Mouse (Mus musculus) forebrain, embryonic 10.5 days (tissue): ENCODE data around the gene Tacc2. TPM values are rescaled to one million over a fixed set of nuclear protein-coding genes. Genes with fewer than 3 reads are reported as not detected.
A peak's percentile ranks its signal among the peaks of the same experiment; 100 is the strongest.

Experiments used
- DNase-seq: peaks from one replicate; pipeline ENCODE4 v3.0.0-alpha.2; 2017; ENCODE audit warnings: low spot score; ENCODE audit errors: extremely low spot score
- H3K27ac ChIP-seq: fragments of 300-500 bp; sonication (generic); 2 replicates; pipeline ENCODE4 v1.5.1; 2016; ENCODE audit warnings: mild to moderate bottlenecking
- H3K27me3 ChIP-seq: fragments of 300-500 bp; sonication (generic); 2 replicates; pipeline ENCODE4 v1.6.1; 2016; ENCODE audit warnings: mild to moderate bottlenecking; ENCODE audit not compliant: poor library complexity, severe bottlenecking
- H3K36me3 ChIP-seq: fragments of 300-500 bp; sonication (generic); replicated peaks from 2 replicates; pipeline ENCODE4 v1.6.1; 2016; ENCODE audit warnings: mild to moderate bottlenecking, moderate library complexity
- H3K4me1 ChIP-seq: fragments of 300-500 bp; sonication (generic); 2 replicates; pipeline ENCODE4 v1.6.1; 2016
- H3K4me3 ChIP-seq: fragments of 300-500 bp; sonication (generic); 2 replicates; pipeline ENCODE4 v1.5.1; 2016; ENCODE audit warnings: mild to moderate bottlenecking, moderate library complexity
- H3K9me3 ChIP-seq: fragments of 300-500 bp; sonication (generic); 2 replicates; pipeline ENCODE4 v1.6.1; 2016; ENCODE audit warnings: mild to moderate bottlenecking, moderate library complexity
- WGBS: fragments of 180-500 bp; shearing (Covaris S2); methylation state at CpG from one replicate; pipeline ENCODE4 v1.1.7; 2016; 5-methylcytosine and 5-hydroxymethylcytosine counted together
- polyA plus RNA-seq: library from polyadenylated mRNA; unstranded; fragments of >200 nt; fragmentation: Nextera tagmentation; extraction: Ambion mirVana; gene quantifications from 2 replicates; pipeline ENCODE4 v1.2.1, GENCODE M21; 2016

Gene Tacc2
- polyA plus RNA-seq, 1 experiment from 2014 or later = 40.3 TPM

DNA sequence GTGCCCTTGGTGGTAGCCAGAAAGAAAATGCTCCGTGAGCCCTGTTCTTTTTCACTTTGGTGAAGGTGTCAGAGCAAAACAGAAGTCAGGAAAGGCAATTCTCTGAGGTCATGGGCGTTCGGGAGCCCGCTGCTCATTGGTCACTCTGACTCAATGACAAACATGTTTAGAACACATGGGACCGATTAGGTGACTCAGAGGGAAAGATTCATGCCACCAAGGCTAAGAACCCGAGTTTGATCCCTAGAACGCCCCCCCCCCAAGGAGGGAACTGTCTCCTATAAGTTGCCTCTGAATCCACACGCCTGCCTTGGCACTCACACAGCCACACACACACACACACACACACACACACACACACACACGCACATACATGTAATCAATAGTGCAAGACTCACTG, 216.4 kb downstream of the Tacc2 start:
- Histone ChIP-seq H3K27ac (no peak overlapping the region), H3K4me3 (no peak overlapping the region), H3K4me1 (no peaks in the 10 kb centered on the region), H3K36me3 (no peaks in the 10 kb centered on the region), H3K9me3 (no peaks in the 10 kb centered on the region), H3K27me3 (no peaks in the 10 kb centered on the region)
- 79% methylated on average over 9 of the region's 9 CpGs for WGBS
- DNase-seq = no peak

- no peak overlapping the region for H3K27ac ChIP-seq
- H3K36me3 ChIP-seq = no peaks in the 10 kb centered on the region
- H3K4me3 ChIP-seq = no peak overlapping the region
- DNase-seq = no peak
- H3K9me3 ChIP-seq = no peaks in the 10 kb centered on the region
- H3K4me1 ChIP-seq = peaks cover 11% of the 10 kb centered on the region; the same call in 1 of the 2 replicates
- no peaks in the 10 kb centered on the region for H3K27me3 ChIP-seq
- WGBS = 64% methylated on average over 8 of the region's 8 CpGs
Measured at GRCm38 (mm10) chr7:130796786-130797185, 219.5 kb downstream of the Tacc2 start.

DNA sequence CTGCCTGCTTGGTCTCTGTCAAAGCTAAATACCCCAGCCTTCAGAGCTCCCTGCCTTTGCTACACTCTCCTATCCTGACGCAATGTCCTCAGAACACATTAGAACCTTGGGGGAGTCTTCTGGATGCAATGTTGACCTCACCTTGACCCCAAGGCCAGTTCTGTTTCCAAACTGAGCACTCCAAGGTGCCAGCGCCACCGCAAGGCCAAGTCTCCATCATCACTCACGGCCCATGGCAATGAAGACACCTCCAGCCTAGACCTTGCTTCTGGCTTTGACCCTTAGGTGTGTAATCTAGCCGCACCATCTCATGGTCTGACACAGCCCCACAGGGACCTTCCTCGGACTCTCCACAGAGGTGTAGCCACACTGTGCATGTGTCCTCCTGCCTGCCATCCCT, 220.3 kb downstream of the Tacc2 start:
- H3K4me1 ChIP-seq = peaks cover 11% of the 10 kb centered on the region; the same call in 1 of the 2 replicates
- H3K27me3 ChIP-seq = no peaks in the 10 kb centered on the region
- no peaks in the 10 kb centered on the region for H3K9me3 ChIP-seq
- H3K4me3 ChIP-seq = no peak overlapping the region
- no peak overlapping the region for H3K27ac ChIP-seq
- 91% methylated on average over 6 of the region's 6 CpGs for WGBS
- no peaks in the 10 kb centered on the region for H3K36me3 ChIP-seq
- DNase-seq = no peak

DNA sequence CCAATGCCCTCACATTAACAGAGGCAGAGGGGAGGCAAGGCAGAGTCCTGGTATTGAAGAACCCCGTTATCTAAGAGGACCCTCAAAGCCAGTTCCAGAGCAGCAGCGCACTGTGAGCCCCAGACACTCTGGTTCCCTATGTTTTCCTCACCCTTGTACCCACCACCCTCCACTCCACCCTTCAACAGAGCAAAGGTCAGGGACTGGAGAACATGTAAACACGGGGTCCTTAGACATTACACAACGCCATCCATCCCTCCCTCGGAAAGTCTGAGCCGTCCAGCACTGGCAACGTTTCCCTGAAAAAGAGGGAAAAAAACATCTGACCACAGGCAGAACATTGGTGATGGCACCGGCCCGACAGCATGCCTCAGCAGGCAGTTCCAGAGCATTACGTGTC, 222.2 kb downstream of the Tacc2 start:
- WGBS = 92% methylated on average over 10 of the region's 10 CpGs
- H3K27ac ChIP-seq = no peak overlapping the region
- DNase-seq = no peak
- H3K9me3 ChIP-seq = no peaks in the 10 kb centered on the region
- H3K4me1 ChIP-seq = peaks cover 11% of the 10 kb centered on the region; the same call in 1 of the 2 replicates
- H3K36me3 ChIP-seq = no peaks in the 10 kb centered on the region
- H3K4me3 ChIP-seq = no peak overlapping the region
- H3K27me3 ChIP-seq = no peaks in the 10 kb centered on the region

GRCm38 (mm10) chr7:130800681-130801080, 223.4 kb downstream of the Tacc2 start:
- Histone ChIP-seq H3K4me3 (no peak overlapping the region), H3K27me3 (no peaks in the 10 kb centered on the region), H3K4me1 (peaks cover 11% of the 10 kb centered on the region; the same call in 1 of the 2 replicates), H3K9me3 (no peaks in the 10 kb centered on the region), H3K36me3 (no peaks in the 10 kb centered on the region), H3K27ac (no peak overlapping the region)
- 69% methylated on average over 4 of the region's 4 CpGs for WGBS
- no peak for DNase-seq

DNA sequence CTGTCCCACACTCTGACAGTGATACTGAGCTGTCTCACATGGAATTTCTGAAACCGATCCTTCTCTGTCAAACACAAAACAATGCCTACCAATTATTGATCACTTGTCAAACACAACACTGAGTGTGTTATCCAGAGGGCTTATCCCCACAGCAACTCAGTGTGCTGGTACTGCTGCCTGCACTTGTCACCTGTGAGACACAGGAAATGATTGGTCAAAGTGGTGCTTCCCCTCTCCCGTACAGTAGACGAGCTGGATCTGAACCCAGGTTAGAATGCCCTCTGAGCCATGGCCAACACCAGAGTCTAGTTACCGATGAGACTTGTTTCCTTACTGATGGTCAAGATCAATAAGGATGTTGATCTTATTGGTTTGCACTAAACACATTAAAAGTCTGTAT, 224.6 kb downstream of the Tacc2 start:
- H3K4me3 ChIP-seq = no peak overlapping the region
- H3K27ac ChIP-seq = no peak overlapping the region
- H3K36me3 ChIP-seq = no peaks in the 10 kb centered on the region
- no peaks in the 10 kb centered on the region for H3K27me3 ChIP-seq
- 93% methylated on average over 4 of the region's 4 CpGs for WGBS
- H3K9me3 ChIP-seq = no peaks in the 10 kb centered on the region
- no peak for DNase-seq
- peaks cover 11% of the 10 kb centered on the region; the same call in 1 of the 2 replicates for H3K4me1 ChIP-seq

DNA sequence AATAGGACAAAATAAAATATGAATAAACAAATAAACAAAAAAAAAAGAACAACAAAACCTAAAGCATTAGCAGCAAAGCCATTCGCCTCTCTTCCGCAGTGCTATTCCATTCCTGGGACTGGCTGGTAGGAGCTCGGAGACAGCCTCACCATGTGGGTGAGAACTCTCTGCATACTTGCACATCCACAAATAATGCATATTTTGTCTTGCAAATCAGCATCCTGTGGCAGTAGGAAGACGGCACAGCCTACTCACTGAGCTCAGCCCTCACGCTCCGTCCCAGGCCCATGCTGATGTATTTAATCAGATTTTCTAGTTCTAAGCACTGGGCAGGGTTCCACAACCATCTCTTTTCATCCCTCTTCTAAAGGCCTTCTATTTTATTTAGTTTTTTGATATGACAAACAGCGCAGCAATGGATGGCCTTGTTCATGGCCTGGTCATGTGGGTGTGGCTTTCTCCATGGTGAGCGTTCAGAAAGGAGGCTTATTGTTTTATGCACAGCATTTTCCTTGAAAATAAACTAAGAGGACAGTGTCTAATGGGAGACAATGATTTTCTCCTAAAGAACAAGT, 226.1 kb downstream of the Tacc2 start:
- H3K9me3 ChIP-seq = no peaks in the 10 kb centered on the region
- H3K36me3 ChIP-seq = no peaks in the 10 kb centered on the region
- no peaks in the 10 kb centered on the region for H3K27me3 ChIP-seq
- no peak overlapping the region for H3K4me3 ChIP-seq
- WGBS = 94% methylated on average over 8 of the region's 8 CpGs
- no peak for DNase-seq
- H3K27ac ChIP-seq = no peak overlapping the region
- H3K4me1 ChIP-seq = peaks cover 11% of the 10 kb centered on the region; the same call in 1 of the 2 replicates

DNA sequence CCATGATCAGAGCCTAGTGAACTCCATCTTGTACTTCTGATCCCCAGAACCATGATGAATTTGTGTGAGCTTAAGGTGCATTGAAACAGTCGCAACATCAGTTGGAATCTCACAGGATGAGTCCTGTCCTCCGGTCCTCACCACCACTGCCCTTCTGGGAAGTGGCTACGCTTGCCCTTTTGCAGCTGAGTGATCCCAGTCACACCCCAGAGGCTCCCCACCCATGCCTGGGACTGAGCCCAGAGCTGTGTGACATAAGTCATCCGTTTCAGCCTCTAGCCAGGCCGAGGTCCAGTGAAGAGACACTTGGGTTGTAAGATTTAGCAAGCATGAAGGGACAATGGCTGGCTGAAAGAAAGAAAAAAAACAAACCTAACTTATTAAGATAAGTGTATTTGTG, 227.8 kb downstream of the Tacc2 start:
- no peak for DNase-seq
- no peak overlapping the region for H3K27ac ChIP-seq
- peaks cover 11% of the 10 kb centered on the region; the same call in 1 of the 2 replicates for H3K4me1 ChIP-seq
- no peaks in the 10 kb centered on the region for H3K9me3 ChIP-seq
- H3K27me3 ChIP-seq = no peaks in the 10 kb centered on the region
- no peak overlapping the region for H3K4me3 ChIP-seq
- H3K36me3 ChIP-seq = no peaks in the 10 kb centered on the region
- WGBS = 90% methylated on average over 5 of the region's 5 CpGs

- peaks cover 4% of the 10 kb centered on the region; the same call in 1 of the 2 replicates for H3K4me1 ChIP-seq
- H3K27ac ChIP-seq = no peak overlapping the region
Measured at GRCm38 (mm10) chr7:130807749-130808148, 230.5 kb downstream of the Tacc2 start.

DNA sequence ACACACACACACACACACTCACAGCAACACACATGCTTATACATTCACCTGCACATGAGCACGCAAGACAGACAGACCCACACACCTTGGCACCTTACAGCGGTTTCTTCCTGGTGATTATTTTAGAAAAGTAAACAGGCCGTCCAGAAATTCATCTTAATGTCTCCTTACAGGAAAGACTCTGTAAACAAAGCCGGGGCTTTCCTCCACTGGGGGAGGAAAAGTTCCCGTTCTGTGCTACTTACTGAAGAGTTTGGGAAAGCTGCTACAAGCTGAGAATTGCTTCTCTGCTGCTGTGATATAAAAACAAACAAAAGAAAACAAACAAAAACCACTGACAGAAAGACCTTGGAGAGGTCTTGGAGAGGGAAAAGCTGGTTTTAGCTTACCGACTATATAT, 231.5 kb downstream of the Tacc2 start:
- H3K27ac ChIP-seq = no peak overlapping the region
- no peaks in the 10 kb centered on the region for H3K36me3 ChIP-seq
- 87% methylated on average over 6 of the region's 6 CpGs for WGBS
- H3K9me3 ChIP-seq = no peaks in the 10 kb centered on the region
- no peaks in the 10 kb centered on the region for H3K27me3 ChIP-seq
- DNase-seq = no peak
- H3K4me1 ChIP-seq = peaks cover 4% of the 10 kb centered on the region; the same call in 1 of the 2 replicates
- H3K4me3 ChIP-seq = no peak overlapping the region

More at GRCm38 (mm10) chr7:130807749-130808148, 230.5 kb downstream of the Tacc2 start:
- no peak for DNase-seq
- Histone ChIP-seq H3K27me3 (no peaks in the 10 kb centered on the region), H3K9me3 (no peaks in the 10 kb centered on the region), H3K4me3 (no peak overlapping the region), H3K36me3 (no peaks in the 10 kb centered on the region)
- 85% methylated on average over 8 of the region's 8 CpGs for WGBS

DNA sequence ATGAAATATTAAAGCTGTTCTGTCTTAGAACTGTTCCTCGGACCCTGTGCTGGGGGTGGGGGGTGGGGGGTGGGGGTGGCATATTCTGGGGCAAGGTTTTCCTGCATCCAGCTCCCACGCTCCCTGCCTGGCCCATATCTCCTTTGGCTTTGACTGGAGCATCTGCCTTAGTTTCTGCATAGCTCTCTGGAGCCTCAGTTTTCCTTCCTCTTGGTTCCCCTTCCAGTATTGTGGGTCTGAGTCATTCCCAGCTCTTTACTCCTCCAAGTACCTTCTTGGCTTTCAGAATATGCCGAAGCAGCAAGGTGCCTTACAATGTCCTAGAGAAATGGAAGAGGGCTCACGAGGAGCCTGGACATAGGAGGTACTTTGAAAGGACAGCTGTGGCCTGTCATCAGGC, 233.0 kb downstream of the Tacc2 start:
- Histone ChIP-seq H3K9me3 (no peaks in the 10 kb centered on the region), H3K36me3 (no peaks in the 10 kb centered on the region), H3K27ac (no peak overlapping the region), H3K4me3 (no peak overlapping the region), H3K4me1 (peaks cover 4% of the 10 kb centered on the region; the same call in 1 of the 2 replicates), H3K27me3 (no peaks in the 10 kb centered on the region)
- WGBS = 84% methylated on average over 4 of the region's 4 CpGs
- DNase-seq = no peak

GRCm38 (mm10) chr7:130812407-130812806, 235.2 kb downstream of the Tacc2 start:
- Histone ChIP-seq H3K27me3 (no peaks in the 10 kb centered on the region), H3K36me3 (no peaks in the 10 kb centered on the region), H3K9me3 (no peaks in the 10 kb centered on the region), H3K4me1 (peaks cover 4% of the 10 kb centered on the region; the same call in 1 of the 2 replicates), H3K4me3 (peak overlapping the region; percentile 18; the same call in 1 of the 2 replicates), H3K27ac (no peak overlapping the region)
- 43% methylated on average over 16 of the region's 16 CpGs for WGBS
- DNase-seq = no peak
